Mouse (Mus musculus) frontal cortex, postnatal 25 days (tissue): ENCODE measurements around the gene Fbxl15.

Experiments used
- DNase-seq, 2 experiments: peaks; one replicate each; pipeline ENCODE4 v3.0.0; 2022; ENCODE audit warnings: low spot score in 2 of 2

Gene Fbxl15

DNA sequence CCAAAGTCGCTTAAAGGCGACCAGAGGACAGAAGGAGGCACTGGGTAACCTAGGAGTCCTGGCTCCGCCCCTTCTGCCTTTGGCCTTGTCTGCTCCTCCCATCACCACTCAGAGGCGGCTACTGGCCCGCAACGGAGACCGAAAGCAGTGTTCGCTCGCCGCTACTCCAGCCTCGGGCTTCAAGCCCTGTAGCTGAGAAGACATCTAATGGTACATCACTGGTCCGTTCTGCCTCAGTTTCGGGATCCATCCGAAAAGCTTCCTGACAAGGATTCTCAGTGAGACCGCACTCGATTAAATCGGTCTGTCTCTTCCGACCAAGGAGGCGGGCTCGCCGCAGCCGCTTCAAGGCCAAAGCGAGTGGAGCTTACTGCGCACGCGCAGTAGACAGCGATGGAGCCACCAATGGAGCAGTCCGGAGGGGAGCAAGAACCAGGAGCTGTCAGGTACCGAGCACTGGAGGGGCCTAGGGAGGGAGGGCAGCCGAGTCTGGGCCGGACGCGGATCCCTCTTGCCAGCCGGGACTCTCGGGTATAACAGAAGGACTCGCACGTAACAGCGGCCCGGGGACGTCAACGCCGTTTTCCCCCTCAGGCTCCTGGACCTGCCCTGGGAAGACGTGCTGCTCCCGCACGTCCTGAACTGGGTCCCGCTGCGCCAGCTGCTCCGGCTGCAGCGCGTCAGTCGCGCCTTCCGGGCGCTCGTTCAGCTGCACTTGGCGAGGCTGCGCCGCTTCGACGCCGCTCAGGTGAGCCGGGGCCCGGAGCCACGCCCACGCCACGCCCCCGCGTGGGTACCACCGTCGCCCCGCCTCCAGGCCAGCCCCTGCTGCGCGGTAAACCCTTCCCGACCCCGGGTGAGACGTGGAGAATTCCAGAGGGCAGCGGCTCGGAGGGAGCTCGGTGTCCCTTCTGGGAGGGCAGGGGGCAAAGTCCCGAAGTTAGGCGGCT lies at the start of gene Fbxl15:
Fbxl15 (plus strand) TSS at position 104 of the 950 bp plus-strand sequence.
- DNase-seq, result peak; percentile 90 to 94

DNA sequence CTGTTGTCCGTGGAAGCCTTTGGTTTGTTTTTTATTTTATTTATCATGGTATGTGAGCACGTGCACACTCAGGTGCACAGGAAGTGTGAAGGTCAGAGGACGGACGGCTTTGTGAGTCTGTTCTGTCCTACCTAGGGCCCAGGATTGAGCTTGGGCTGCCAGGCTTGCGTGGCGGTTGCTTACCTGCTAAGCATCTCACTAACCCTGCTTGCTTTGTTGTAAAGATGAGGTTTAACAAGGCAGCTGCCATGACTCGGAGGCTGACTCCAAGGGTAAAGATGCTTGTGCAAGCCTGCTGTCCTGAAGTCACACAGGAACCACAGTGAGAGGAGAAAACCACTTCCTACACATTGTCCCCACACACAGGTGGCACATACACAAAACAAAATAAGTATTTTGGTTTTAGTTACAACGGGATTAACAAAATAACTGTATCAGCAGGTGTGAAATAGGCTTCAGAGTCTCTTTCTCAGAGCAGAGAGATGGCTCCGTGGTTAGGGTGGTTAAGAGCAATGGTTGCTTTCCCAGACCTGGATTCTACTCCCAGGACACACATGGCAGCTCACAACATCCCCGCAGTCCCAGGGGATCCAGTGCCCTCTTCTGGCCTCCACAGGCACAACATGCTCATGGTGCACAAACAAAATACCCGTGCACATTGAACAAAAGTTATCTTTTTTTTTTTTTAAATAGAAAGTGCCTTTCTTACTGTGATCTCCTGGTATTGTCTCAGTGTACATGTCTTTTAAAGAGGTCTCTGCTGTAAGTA lies 45.7 kb upstream of the Fbxl15 start:
- no peak for DNase-seq

DNA sequence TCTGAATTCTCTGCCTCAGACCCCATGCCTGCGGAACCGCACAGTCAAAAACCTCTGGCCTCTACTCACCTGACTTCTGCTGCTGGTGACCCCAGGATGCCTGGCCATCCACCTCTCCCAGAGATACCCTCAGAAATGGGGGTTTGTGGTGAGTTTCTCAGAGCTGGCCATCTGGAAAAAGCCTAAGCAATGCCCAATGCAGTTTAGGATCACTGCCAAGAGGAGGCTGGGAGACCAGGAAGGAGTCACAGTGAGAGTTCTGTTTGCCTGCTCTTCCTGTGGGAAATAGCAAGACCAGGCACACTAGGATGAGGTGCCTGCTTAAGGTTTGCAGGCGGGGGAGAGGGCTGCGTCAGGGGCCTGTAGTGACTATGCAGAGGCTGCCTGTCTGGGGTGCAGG lies 43.3 kb upstream of the Fbxl15 start:
- DNase-seq, result no peak

DNA sequence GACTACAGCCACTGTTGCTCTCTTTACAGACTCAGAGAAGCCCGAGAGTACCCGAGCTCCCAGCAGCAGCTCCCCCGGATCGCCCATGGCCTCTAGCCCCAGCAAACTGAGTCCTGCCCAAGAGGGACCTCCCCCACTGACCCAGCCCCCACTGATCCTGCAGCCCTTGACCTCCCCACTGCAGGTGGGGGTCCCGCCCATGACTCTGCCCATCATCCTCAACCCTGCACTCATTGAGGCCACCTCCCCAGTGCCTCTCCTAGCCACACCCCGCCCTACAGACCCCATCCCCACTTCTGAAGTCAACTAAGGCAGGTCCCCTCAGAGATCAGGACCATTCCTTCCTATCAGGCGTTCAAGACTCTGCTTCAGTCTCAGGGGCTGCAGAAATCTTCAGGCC lies 42.4 kb upstream of the Fbxl15 start:
- no peak for DNase-seq

DNA sequence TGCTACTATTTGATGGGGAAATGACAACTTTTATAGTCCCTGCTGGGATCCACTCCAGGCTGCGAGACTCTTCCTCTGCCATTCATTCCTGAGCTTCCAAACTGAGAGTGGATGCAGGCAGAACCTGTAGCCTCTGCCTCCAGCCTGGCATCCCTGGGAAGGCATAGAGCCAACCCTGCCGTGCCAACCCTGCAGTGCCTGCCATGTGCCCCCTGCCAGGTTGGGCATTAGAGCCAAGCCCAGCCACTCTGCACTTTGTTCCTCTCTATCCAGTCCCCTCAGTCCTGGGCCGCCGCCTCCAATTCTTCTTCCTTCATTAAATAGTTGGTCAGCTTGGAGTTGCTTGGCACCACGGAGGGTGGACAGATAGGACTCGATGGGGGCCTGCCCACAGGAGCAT lies 41.9 kb upstream of the Fbxl15 start:
- DNase-seq, result no peak

DNA sequence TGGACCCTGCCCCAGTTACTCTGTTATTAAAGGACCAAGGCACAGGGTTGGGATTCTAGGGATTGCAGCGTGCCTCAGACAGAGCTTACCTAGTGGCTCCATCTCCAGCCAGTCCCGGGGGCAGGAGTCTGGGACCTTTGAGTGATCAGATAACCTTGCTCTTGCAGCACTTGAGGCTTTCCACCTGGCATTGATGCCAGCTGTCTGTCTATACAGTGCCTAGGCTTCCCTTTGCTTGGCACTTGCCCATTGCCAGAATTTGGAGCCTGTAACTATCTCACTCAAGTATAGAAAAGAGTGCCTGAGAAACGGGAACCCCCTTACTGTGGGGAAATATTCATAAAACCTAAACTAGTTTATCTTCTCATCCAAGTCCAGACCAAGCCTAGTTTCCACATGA lies 41.1 kb upstream of the Fbxl15 start:
- DNase-seq, result no peak

DNA sequence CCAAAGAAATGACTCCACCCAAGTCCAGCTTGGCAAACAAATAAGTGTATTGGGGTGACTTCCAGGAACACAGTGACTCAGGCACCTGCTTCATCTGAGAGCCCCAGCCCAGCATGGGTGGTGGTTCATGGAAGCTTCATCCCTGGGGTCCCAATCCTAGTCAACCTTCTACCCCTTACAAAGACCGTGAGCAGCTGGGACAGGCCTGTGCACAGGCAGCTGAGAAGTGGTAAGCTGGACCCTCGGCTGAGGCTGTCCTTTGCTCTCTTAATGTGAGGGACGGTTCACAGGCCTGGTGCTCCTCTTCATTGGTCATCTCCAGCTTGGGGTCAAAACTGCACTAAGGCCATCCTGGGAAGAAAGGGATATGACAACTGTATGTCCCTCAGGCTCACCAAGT lies 40.4 kb upstream of the Fbxl15 start:
- no peak for DNase-seq

DNA sequence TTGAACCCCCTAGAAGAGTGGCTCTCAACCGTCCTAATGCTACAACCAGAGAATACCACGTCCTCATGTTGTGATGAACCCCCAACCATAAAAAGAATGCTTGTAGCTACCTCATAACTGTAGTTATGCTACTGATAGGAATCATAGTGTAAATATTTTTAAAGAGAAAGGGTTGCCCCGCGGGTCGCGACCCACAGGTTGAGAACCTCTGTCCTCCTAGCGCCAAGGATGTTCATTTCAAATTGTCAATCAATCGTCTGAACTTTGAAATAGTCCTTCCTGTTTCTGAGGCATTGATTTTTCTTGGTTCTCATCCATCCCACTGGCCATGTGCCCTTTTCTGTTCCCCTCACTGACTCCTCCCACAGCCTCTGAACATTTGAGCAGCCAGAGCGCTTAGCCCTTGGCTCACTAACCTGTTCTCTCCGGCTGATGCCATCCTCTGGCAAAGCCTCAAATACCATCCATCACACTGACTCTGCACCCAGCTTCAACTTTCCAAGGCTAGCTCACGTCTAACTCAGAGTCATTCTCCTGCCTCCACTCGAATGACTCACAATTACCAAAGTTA lies 37.4 kb upstream of the Fbxl15 start:
- no peak for DNase-seq

DNA sequence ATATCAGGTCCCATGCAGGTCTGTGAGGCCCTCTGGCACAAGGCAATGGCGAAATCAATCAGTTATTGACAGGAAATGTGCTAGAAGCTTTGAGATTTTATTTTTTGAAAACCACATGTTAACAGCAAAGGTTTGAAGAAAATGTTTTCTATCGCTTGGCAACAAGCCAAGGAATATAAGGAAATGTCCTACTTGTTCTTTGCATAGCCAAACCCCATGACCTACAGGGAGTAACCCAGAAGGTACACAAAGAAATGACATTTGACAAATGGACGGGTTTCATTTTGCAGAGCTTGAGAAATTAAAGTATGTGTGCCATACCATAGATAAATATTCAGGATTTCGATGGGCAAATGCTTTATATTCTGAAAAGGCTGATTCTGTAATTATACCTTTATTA lies 31.0 kb upstream of the Fbxl15 start:
- no peak for DNase-seq

DNA sequence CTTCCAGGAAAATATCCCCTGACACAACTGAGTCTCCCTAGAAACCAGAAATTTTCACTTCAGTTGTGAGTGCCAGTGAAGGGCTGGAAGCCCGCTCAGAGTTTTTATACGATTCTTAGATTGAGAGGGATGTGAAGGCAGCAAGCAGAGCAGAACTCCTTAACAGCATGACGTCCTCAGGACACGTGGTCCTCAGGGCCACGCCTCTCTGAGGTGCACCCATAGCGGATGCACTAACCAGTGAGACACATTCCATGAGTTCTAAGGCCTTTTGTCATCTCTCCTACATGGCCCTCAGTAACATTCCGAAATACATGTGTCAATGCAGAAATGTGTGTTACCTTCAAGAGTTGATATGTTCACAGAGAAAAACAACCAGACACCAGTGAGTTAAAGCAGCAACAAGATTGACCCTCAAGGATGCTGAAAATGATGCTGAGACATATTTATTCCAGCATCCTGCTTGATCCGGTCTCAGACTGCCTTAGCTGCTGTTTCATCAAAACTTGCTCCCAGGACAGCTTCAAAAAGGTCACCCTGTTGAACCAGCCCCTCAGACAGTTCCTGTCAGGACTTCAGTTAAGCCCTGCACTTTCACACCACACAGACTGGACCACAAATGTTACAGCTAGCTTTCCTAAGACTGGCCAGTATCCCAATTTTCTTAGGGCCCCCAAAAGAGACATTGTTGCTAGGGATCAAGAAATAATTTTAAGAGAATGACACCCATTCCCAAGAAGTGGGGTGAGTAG lies 27.5 kb upstream of the Fbxl15 start:
- DNase-seq, result no peak

DNA sequence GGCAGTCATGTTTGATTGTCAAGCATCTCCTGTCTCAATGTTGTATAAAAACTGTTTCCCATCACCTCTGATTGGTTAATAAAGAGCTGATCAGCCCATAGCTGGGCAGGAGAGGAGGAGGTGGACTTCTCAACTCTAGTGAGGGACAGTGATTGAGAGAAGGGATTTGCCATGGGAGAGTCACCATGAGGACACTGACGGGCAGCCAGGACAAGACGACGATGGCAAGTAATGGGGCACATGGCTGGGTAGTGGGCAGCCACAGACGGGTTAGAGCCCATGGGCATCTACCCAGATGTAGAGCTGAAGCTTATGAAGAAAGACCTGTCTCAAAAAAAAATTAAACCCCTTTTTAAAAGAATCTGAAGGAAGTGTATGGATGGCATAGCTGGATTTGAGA lies 25.4 kb upstream of the Fbxl15 start:
- no peak for DNase-seq

DNA sequence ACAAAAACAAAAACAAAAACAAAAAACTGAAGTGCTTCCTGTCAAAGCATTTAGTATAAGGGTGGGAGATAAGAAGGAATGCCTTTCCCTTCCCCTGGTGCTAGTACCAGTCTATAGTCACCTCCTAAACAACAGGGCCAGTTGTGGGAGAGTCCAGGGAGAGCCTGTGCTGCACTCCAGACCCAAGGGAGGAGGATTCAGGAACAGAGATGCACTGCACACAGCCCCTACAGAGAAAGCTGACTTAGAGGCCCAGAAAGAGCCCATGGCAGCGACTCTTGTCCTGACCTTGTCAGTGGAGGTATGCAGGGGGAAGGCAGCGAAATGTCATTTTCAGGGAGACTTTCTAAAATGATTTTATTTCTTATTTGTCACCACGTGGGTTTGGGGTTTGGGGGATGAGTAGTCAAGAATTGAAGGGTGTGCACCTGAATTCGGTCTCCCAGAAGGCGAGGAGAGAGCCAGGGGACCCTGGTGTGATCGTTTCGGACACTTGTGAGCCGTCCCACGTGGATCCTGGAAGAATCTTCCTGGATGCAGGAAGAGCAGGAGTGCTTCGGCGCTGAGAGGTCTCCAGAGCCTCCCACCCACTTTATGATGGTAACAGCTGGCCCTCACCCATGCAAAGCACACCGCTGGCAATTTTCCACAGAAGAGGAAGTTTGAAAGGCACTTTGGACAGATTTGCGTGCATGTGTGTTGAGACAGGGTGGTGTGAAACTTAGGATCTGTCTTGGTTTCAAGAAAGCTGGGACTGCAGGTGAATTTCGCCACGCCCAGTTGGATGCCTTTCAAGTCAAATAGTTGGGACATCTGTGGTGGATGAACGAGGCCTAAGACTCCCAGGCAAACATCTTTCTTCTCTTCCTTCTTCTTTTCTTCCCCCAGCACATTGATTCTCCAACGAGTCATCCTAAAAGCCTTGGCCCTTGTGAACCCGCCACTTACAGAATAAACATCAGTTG lies 24.5 kb upstream of the Fbxl15 start:
- no peak for DNase-seq

DNA sequence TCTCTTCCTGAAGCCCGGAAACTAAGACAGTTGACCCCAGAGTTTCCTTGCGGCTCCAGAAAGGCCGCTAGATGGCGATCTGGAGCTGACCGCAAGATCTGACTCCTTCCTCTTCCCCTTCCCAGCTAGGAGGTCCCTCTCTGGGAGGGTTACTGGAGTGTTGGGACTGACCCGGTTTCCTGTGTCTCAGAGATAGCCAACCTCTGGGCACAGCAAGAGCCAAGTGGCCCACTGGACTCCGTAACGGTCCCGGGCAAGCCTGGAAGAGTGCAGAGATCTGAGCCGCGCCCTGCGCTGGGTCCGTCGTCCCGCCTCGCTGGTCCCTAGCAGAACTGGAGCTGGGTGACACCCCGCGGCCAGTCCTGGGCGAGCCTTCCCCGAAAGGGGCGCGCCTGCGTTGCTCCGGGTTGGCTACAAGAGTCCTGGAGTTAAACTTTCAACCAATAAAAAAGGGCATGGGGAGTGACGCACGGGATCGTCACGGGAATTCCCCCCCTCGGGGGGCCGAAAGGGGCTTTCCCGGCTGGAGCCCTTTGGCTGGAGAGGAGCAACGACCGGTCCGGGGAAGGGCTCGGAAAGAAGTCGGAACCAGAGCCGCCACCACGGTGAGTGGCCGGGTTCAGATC lies 23.7 kb upstream of the Fbxl15 start, which contains the start of gene Nfkb2:
Nfkb2 (plus strand) TSS at position 105 of the 626 bp plus-strand sequence.
- peak in 1 of 2 experiments; percentile 70 for DNase-seq

DNA sequence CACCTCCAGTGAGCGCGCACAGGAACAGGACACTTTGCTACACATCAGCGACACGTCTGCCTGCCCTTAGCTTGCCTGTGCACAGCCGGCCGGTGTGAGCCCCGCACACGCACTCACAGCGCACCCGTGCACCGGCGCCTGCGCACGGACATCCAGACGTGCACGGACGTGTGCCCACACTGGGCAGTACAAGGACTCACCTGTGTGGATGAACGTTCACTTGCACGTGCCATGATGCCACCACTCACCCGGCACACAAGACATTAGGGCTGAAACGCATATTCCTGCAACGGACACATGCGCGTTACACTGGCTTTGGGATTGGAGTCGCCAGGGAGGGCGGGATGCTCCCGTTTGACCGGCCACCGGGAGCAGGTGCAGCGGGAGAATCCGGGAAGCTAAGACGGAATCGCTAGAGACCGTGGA lies 23.1 kb upstream of the Fbxl15 start:
- DNase-seq, result no peak

DNA sequence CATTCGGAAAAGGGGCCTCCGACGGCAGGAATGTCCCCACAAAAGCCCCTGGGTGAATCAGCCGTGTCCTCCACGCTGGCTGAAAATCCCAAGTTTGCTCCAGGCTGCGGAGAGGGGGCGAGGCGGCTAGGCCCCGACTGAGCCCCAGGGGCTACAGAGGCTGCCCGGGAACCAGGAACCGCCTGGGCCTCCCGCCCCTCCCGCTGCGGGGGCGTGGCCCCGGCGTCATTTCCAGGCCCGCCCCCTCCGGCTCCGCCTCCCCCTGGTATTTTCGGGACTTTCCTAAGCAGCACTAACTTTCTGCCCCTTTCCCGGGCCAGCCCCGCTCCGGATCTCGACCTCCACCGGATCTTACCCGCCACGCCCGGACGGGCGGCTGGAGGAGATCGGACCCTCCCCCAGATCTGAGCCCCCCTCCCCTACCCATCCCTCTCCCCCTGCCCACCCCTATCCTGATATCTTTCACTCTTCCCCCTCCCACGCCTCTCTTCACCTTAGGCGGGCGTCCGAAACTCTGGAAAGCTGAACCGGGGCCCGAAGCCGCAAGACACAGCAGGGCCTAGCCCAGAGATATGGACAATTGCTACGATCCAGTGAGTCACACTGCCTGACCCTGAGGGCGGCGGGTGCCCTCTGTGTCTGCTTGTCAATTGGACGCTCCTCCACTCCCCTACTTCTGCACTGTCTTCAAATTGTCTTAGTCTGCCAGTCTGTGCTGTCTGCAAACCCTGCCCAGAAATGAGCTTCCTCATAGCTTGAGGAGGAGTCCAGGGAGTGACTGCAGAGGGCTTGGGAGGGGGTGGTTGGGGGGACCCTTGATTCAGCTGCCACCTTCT lies 22.3 kb upstream of the Fbxl15 start:
- DNase-seq, result no peak

DNA sequence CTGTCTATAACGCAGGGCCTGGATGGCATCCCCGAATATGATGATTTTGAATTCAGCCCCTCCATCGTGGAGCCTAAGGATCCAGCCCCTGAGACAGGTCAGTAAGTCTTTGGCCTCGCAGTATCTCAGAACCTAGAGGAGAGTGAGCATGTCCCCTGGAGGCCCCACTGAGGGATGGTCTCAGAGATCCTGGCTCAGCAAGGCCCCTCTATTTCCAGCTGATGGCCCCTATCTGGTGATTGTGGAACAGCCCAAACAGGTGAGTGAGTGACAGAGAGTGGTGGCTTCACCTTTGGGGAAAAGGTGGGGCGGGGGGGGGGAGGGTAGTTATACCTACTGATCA lies 21.7 kb upstream of the Fbxl15 start:
- DNase-seq, result no peak

DNA sequence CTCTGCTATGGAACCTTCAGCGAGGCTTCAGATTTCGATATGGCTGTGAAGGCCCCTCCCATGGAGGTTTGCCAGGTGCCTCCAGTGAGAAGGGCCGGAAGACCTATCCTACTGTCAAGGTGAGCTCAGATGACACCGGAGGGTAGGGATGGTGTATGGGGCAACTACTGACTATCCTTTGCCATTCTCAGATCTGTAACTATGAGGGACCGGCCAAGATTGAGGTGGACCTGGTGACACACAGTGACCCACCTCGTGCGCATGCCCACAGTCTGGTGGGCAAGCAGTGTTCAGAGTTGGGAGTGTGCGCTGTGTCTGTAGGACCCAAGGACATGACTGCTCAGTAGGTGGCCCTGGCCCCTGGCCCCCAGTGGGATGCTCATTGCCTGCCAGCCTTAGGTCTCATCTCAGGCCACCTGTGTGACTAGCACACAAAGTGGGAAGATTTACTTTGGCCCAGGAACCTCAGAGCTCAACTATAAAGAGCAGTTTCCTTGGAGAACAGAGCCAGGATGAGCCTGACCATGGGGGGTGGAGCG lies 21.2 kb upstream of the Fbxl15 start:
- DNase-seq, result no peak

DNA sequence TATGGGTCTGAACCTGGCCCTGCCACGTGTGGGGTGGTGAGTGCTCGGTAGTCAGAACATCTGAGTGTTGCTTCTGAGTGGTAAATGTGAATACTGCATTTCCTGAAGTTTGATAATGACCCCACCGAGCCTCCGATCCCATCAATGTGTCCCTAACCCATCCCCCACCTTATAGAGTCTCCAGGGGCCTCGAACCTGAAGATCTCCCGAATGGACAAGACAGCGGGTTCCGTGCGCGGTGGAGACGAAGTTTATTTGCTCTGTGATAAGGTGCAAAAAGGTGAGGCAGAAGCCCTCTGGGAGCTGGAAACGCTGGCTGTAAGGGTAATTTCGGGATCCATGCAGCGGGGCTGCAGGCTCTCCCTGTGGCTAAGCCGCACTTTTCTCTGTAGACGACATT lies 20.2 kb upstream of the Fbxl15 start:
- no peak for DNase-seq

DNA sequence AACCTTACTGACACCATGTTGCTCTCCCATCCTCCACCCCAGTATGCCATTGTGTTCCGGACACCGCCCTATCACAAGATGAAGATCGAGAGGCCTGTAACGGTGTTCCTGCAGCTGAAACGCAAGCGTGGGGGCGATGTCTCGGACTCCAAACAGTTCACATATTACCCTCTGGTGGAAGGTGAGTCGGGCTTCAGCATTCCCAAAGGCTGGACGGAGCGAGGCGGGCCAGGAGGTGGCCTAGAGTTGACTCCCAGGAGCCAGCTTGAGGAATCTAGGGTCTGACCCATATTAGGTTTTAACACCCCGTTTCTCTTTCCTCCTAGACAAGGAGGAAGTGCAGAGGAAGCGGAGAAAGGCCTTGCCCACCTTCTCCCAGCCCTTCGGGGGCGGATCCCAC lies 19.7 kb upstream of the Fbxl15 start:
- no peak for DNase-seq
